Mouse (Mus musculus) ES-Bruce4 (cell line): ENCODE results near the gene Dclre1a.

ENCODE experiments used
- CTCF ChIP-seq: IDR thresholded peaks from one replicate; pipeline ENCODE4 v1.8.1; 2011; ENCODE audit warnings: low read depth, low read length
- EP300 ChIP-seq: IDR thresholded peaks from 2 replicates; pipeline ENCODE4 v1.6.1; 2011; ENCODE audit warnings: low read depth, low read length; ENCODE audit not compliant: insufficient read depth
- POLR2A ChIP-seq: IDR thresholded peaks from one replicate; pipeline ENCODE4 v1.8.1; 2011; ENCODE audit warnings: low read length; ENCODE audit not compliant: insufficient read depth

DNA sequence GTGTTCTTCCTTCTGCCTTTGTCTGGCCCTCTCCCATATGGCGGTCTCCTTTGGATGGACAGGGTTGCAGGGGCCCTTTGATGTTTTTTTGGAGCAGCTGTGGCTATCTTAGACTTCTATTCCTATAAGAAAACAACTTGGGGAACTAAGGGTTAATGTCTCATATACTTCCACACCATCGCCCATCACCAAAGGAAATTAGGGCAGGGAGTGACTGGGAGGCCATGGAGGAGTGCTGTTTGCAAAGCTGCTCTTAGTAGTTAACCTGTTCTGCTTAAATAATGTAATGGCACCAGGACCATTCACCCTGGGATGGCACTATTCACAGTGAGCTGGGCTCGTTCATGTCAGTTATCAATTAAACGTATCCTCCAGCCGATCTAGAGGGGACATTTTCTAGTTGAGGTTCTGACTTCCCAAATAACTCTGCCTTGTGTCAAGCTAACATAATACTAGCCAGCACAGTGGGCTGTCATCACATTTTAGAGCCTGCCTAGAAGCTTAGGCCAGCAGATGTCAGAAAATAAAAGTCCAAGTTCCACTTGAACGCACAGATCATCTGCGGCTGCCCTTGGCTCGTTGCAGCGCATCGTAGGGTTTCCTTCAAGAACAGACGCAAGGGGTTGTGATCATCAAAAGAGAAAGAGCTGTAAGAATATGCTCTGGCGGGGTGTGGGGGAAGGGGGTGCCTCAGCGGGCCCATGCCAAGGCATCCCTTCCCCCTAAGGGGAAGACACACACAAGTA lies 63.2 kb downstream of the Dclre1a start:
- no peak for TF ChIP-seq POLR2A
- TF ChIP-seq CTCF, result no peak
- no peak for TF ChIP-seq EP300
